Mouse (Mus musculus): ENCODE data around the gene Dtx1. TPM values are rescaled to one million over a fixed set of nuclear protein-coding genes. Genes with fewer than 3 reads are reported as not detected.

Gene Dtx1
- polyA plus RNA-seq, 1 experiment, result 89.7 TPM

- no peaks in the 10 kb centered on the region for H3K4me1 ChIP-seq (ENCODE audit: control insufficient read depth, insufficient read depth, low read length)
- H3K27ac ChIP-seq (ENCODE audit: insufficient read depth, low read length), result no peak overlapping the region
- no peak for TF ChIP-seq CTCF (IDR thresholded peaks at IDR 0.05; ENCODE audit: extremely low read depth, insufficient read depth, low read length)
- no peak for TF ChIP-seq POLR2A (IDR thresholded peaks at IDR 0.05; ENCODE audit: extremely low read depth, insufficient read depth, low read length)
- H3K4me3 ChIP-seq (ENCODE audit: insufficient read depth, low read length), result no peak overlapping the region
These were observed 24.8 kb downstream of the Dtx1 start for GRCm38 (mm10) chr5:120686749-120687483.

DNA sequence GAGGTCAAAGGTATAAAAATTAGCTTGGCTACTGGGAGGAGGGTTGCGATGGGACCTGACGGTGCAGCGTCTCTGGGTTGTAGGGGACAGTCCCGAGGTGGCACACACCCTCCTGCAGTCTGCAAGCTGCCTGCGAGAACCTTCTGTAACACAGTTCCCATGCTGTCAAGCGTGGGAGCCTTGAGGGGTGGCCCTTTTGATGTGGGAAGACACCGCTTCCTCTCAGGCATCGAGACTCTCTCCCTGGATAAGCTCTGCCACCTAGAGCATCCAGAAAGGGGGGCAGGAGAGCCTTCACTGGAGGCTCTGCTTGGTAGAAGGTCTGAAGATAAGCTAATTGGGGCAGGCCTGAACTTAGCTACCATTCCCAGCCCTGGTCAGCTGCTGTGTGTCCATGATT is 26.0 kb downstream of the Dtx1 start:
- Histone ChIP-seq H3K27ac (ENCODE audit: insufficient read depth, low read length) (no peak overlapping the region), H3K4me3 (ENCODE audit: insufficient read depth, low read length) (no peak overlapping the region), H3K4me1 (ENCODE audit: control insufficient read depth, insufficient read depth, low read length) (no peaks in the 10 kb centered on the region)
- TF ChIP-seq POLR2A (IDR thresholded peaks at IDR 0.05; ENCODE audit: extremely low read depth, insufficient read depth, low read length) (no peak), CTCF (IDR thresholded peaks at IDR 0.05; ENCODE audit: extremely low read depth, insufficient read depth, low read length) (no peak)

DNA sequence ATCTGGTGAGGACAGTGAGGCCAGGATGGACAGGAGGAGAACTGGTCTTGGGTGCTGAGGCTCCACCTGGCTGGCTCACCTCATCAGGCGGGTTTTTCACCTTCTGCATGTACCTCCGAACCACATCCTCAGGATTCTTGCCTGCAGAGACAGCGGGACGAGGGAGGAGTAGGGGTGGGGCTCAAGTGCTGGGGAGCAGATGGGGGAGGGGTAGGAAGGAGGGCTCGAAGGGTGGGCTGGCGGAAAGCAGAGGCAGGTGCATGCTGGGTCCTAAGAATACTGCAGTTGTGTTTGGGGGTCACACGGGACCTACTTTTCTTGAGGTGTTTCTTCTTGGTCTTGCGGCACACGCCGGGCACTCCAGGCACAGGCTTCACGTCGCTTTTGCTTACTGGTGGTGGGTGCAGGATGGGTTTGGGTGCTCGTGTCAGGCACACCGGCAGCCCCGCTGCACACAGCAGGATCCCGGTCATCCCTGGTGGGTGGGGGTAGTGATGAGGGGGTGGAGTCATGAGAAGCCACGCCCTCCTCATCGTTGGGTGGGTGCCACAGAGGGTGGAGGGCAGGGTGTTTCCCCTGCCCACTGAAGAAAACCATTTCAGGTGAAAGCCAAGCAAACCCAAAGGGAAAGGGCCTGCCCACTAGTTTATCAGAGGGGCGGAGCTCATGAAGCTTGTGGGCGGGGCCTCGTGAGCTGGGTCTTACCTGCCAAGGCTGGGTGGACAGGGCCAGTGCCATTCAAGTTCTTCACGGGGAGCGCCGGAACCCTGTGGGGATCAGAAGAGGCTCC is 28.6 kb downstream of the Dtx1 start:
- no peak for TF ChIP-seq POLR2A (IDR thresholded peaks at IDR 0.05; ENCODE audit: extremely low read depth, insufficient read depth, low read length)
- no peak for TF ChIP-seq CTCF (IDR thresholded peaks at IDR 0.05; ENCODE audit: extremely low read depth, insufficient read depth, low read length)
- Histone ChIP-seq H3K4me3 (ENCODE audit: insufficient read depth, low read length) (no peak overlapping the region), H3K27ac (ENCODE audit: insufficient read depth, low read length) (no peak overlapping the region), H3K4me1 (ENCODE audit: control insufficient read depth, insufficient read depth, low read length) (no peaks in the 10 kb centered on the region; the same call in 1 of the 2 replicates)

DNA sequence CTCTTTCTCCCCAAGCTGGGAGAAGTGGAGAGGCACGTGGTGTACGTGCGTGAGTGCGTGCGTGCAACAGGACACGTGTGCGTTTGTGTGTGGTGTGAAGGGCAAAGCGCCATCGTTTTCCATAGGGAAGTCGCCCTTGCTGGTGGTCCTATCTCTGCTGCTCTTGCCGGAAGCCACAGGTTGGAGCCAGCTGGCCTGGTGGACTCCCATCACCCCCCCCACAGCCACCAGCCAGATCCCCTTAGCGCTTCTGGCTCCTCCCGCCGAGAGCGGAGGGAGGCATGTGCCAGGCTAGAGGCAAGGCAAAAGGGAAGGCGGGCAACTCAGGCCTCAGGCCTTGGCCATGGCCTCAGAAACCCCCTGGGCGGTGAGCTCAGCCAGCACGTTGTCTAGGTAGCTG is 30.8 kb downstream of the Dtx1 start:
- Histone ChIP-seq H3K4me3 (ENCODE audit: insufficient read depth, low read length) (no peak overlapping the region), H3K27ac (ENCODE audit: insufficient read depth, low read length) (peak overlapping the region; percentile 25; the same call in 1 of the 2 replicates), H3K4me1 (ENCODE audit: control insufficient read depth, insufficient read depth, low read length) (no peaks in the 10 kb centered on the region; the same call in 1 of the 2 replicates)
- no peak for TF ChIP-seq CTCF (IDR thresholded peaks at IDR 0.05; ENCODE audit: extremely low read depth, insufficient read depth, low read length)

GRCm38 (mm10) chr5:120679676-120680555 is 31.8 kb downstream of the Dtx1 start:
- Histone ChIP-seq H3K4me3 (ENCODE audit: insufficient read depth, low read length) (no peak overlapping the region), H3K4me1 (ENCODE audit: control insufficient read depth, insufficient read depth, low read length) (no peaks in the 10 kb centered on the region; the same call in 1 of the 2 replicates), H3K27ac (ENCODE audit: insufficient read depth, low read length) (peak overlapping the region; percentile 25)
- TF ChIP-seq POLR2A (IDR thresholded peaks at IDR 0.05; ENCODE audit: extremely low read depth, insufficient read depth, low read length), result peak; percentile 43; the same call in 1 of the 2 replicates
- peak; percentile 45 for TF ChIP-seq CTCF (IDR thresholded peaks at IDR 0.05; ENCODE audit: extremely low read depth, insufficient read depth, low read length)

DNA sequence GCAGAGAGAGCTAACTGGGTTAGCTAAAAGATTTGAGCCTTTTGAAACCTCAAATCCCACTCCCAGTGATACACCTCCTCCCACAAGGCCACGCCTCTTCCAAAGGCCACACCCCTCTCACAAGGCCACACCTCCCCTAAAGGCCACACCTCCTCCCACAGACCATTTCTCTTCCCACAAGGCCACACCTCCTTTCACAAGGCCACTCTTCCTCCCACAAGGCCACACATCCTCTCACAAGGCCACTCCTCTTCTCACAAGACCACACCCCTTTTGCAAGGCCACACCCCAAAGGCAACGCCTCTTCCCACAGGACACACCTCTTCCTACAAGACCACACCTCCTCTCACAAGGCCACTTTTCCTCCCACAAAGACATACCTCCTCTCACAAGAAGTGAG is 34.2 kb downstream of the Dtx1 start:
- no peak overlapping the region for H3K27ac ChIP-seq (ENCODE audit: insufficient read depth, low read length)
- no peaks in the 10 kb centered on the region; the same call in 1 of the 2 replicates for H3K4me1 ChIP-seq (ENCODE audit: control insufficient read depth, insufficient read depth, low read length)
- TF ChIP-seq POLR2A (IDR thresholded peaks at IDR 0.05; ENCODE audit: extremely low read depth, insufficient read depth, low read length) (peak; percentile 26; the same call in 1 of the 2 replicates), CTCF (IDR thresholded peaks at IDR 0.05; ENCODE audit: extremely low read depth, insufficient read depth, low read length) (no peak)
- H3K4me3 ChIP-seq (ENCODE audit: insufficient read depth, low read length), result no peak overlapping the region

- no peaks in the 10 kb centered on the region for H3K4me1 ChIP-seq (ENCODE audit: control insufficient read depth, insufficient read depth, low read length)
- no peak for TF ChIP-seq POLR2A (IDR thresholded peaks at IDR 0.05; ENCODE audit: extremely low read depth, insufficient read depth, low read length)
- no peak for TF ChIP-seq CTCF (IDR thresholded peaks at IDR 0.05; ENCODE audit: extremely low read depth, insufficient read depth, low read length)
- H3K4me3 ChIP-seq (ENCODE audit: insufficient read depth, low read length), result no peak overlapping the region
- no peak overlapping the region for H3K27ac ChIP-seq (ENCODE audit: insufficient read depth, low read length)
These were observed 37.2 kb downstream of the Dtx1 start for GRCm38 (mm10) chr5:120674229-120675145.

GRCm38 (mm10) chr5:120673626-120674025 is 38.1 kb downstream of the Dtx1 start:
- no peak overlapping the region for H3K27ac ChIP-seq (ENCODE audit: insufficient read depth, low read length)
- TF ChIP-seq CTCF (IDR thresholded peaks at IDR 0.05; ENCODE audit: extremely low read depth, insufficient read depth, low read length) (peak; percentile 99), POLR2A (IDR thresholded peaks at IDR 0.05; ENCODE audit: extremely low read depth, insufficient read depth, low read length) (no peak)
- H3K4me1 ChIP-seq (ENCODE audit: control insufficient read depth, insufficient read depth, low read length), result no peaks in the 10 kb centered on the region
- no peak overlapping the region for H3K4me3 ChIP-seq (ENCODE audit: insufficient read depth, low read length)

All from cortical plate, adult 2 months (tissue).